Mouse (Mus musculus): Measurements from ENCODE around the gene 1810013L24Rik.

DNA sequence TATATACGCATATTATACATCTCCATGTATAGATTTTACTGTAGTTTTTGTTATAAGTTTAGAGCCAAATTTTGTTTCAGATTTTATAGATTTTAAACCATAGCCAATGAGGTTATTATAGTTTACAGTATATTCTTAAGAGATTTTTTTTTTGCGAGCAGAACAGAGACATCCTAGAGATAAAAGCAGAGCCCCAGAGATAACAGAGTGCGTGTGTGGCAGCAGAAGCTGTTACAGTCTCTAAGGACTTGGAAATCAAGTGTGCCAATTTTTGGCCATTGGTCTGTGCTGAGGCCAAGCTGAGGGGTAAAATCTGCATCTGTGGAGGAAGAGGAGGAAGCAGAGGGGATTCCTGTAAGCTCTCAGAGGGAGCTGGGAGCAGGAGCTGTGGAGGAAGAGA is 49.7 kb upstream of the 1810013L24Rik start:
- TF ChIP-seq EP300 (IDR thresholded peaks at IDR 0.05; ENCODE audit: low read depth) (no peak), CTCF (IDR thresholded peaks at IDR 0.05; ENCODE audit: low read depth) (no peak)
